Mouse (Mus musculus): Measurements from ENCODE around the gene Taf12. TPM values are rescaled to one million over a fixed set of nuclear protein-coding genes. Genes with fewer than 3 reads are reported as not detected.
A peak's percentile ranks its signal among the peaks of the same experiment; 100 is the strongest.

The Taf12 gene
- total RNA-seq, 2 experiments from 2014 or later, result 22.1 to 24.4 TPM

DNA sequence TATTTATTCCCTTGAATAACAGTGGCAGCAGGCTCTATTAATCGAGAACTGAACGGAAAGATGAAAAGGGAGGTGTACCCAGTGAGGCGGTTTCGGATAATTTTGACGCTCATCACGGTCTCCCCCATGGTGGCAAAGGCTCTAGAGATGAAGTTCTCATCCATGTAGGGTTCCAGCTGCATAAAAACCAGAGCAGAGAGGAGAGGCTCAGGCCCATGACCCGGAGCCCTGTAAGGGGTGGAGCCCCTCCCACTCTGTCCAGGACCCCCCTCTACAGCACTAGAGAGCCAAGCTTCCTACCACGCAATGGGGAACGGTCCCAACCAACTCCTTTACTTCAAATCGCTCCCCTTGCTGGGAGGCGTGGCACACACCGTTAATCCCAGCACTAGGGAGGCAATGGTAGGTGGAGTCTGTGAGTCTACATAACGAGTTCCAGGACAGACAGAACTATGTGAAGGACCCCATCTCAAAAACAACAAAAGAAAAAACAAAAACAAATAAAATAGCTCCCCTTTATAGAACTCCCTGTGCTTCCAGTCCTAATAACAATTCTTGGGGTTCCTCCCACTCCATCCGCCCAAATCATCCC is 54.3 kb downstream of the Taf12 start:
- no peak for DNase-seq (ENCODE audit: extremely low spot score in 1 of 2, low spot score in 2 of 2)
- peak overlapping the region; percentile 82 for H3K4me3 ChIP-seq
- no peak overlapping the region; the same call in 1 of the 2 replicates for H3K27ac ChIP-seq
- intact Hi-C loops (cut with DNase I), result loop anchor here (2.0 kb wide), 1 partner anchor 20 kb away; no protein-coding TSS in a partner anchor
- TF ChIP-seq CTCF (IDR thresholded peaks at IDR 0.05), result no peak

DNA sequence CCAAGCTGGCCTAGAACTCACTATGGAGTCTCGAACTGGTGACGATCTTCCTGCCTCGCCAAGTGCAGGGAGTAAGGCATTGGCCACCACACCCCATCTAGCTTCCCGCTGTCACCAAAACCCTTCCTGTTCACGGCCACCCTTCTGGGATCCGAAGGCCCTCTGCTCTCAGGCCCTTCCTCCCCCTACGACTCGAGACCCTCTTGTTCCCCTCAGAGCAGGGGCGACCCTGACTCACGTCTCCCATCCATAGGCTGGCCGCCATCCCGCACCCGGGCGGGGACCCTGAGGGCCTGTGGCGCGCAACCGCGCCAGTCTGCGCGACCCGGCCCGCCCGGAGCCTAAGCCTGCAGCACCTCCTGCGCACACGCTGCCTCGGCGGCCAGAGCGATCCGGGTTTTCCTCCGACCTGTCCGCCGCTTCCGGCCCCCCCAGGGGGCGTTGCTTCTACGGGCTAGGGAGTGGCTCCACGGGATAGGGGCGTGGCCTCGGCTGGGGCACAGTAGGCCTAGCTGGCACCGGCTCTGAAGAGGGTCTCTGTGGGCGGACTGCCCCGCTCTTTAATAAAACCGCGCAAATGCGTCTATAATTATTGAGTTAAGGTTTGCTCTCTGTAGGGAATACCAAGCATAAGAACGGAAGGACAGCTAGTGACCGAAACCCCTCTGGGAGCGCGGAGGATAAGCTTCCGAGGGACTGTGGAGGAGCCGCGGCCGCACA is 55.1 kb downstream of the Taf12 start, which contains the start of gene Trnau1ap:
TSS of gene Trnau1ap (minus strand) at position 424 of the 720 bp plus-strand sequence.
- peak within 1 kb of the TSS; percentile 82 for H3K4me3 ChIP-seq
- peak within 1 kb of the TSS; percentile 84 for H3K27ac ChIP-seq
- peak; percentile 18 for TF ChIP-seq CTCF (IDR thresholded peaks at IDR 0.05)
- intact Hi-C loops (cut with DNase I), result loop anchor here (2.0 kb wide), 1 partner anchor 20 kb away; no protein-coding TSS in a partner anchor
- DNase-seq (ENCODE audit: extremely low spot score in 1 of 2, low spot score in 2 of 2), result peak; percentile 84 to 86

- Histone ChIP-seq H3K4me3 (peak overlapping the region; percentile 82), H3K27ac (peak overlapping the region; percentile 84)
- intact Hi-C loops (cut with DNase I), result loop anchor here (2.0 kb wide), 1 partner anchor 21 kb away; no protein-coding TSS in a partner anchor
- no peak for TF ChIP-seq CTCF (IDR thresholded peaks at IDR 0.05)
- no peak for DNase-seq (ENCODE audit: extremely low spot score in 1 of 2, low spot score in 2 of 2)
Measured at GRCm38 (mm10) chr4:132329835-132330354, 55.7 kb downstream of the Taf12 start.

DNA sequence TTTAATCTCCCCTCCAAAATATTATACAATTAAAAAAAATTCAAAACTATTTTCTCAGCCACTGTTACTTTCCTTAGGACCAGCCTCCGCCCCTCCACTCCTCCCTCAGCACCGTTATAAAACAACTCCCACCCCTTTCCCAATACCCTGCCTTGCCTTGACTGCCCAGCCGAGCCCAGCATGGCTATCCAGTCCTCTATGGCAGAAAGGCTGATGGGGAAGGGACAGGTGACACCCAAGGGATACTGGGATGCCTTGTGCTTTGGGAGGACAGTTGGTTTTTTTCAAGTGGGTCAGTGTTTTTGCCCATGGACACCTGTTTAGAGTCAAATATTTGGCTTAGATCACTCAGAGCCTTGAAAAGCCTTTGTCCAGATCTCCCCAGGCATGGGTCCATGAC is 57.8 kb downstream of the Taf12 start:
- TF ChIP-seq CTCF (IDR thresholded peaks at IDR 0.05), result no peak
- intact Hi-C loops (cut with DNase I), result no loop called here
- Histone ChIP-seq H3K27ac (no peak overlapping the region), H3K4me3 (no peak overlapping the region)
- DNase-seq (ENCODE audit: extremely low spot score in 1 of 2, low spot score in 2 of 2), result no peak

- TF ChIP-seq CTCF (IDR thresholded peaks at IDR 0.05), result no peak
- intact Hi-C loops (cut with DNase I), result no loop called here
Measured at GRCm38 (mm10) chr4:132332880-132333279, 58.7 kb downstream of the Taf12 start.

DNA sequence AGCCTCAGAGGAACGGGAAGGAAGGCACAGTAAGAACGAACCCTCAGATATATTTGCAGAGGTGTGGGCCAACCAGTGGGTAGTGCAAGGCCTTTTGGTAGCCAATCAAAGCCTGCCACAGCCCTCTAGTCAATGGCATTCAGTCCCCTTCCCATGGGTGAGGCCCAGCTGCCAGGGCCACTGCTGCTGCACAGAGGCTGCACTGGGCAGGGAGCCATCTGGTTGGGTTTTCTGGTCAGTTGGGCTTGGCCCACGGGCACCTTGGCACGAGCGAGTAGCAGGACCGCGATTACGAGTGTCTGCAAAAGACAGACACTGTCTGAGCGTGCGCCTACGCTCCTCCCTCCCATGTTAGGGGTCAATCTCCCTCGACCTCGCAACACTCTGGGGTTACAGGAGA is 64.8 kb downstream of the Taf12 start:
- H3K27ac ChIP-seq, result no peak overlapping the region
- no peak for TF ChIP-seq CTCF (IDR thresholded peaks at IDR 0.05)
- H3K4me3 ChIP-seq, result no peak overlapping the region
- peak in 1 of 2 experiments; percentile 24 for DNase-seq (ENCODE audit: extremely low spot score in 1 of 2, low spot score in 2 of 2)
- intact Hi-C loops (cut with DNase I), result no loop called here

More at GRCm38 (mm10) chr4:132332880-132333279, 58.7 kb downstream of the Taf12 start:
- no peak overlapping the region for H3K27ac ChIP-seq
- DNase-seq (ENCODE audit: extremely low spot score in 1 of 2, low spot score in 2 of 2), result no peak
- no peak overlapping the region for H3K4me3 ChIP-seq

GRCm38 (mm10) chr4:132341451-132341850 is 67.3 kb downstream of the Taf12 start:
- H3K4me3 ChIP-seq, result no peak overlapping the region
- TF ChIP-seq CTCF (IDR thresholded peaks at IDR 0.05), result no peak
- intact Hi-C loops (cut with DNase I), result loop anchor here (10.0 kb wide), 1 partner anchor 247 kb away; no protein-coding TSS in a partner anchor
- DNase-seq (ENCODE audit: extremely low spot score in 1 of 2, low spot score in 2 of 2), result no peak
- no peak overlapping the region for H3K27ac ChIP-seq

- peak in 1 of 2 experiments; percentile 15 for DNase-seq (ENCODE audit: extremely low spot score in 1 of 2, low spot score in 2 of 2)
- H3K27ac ChIP-seq, result no peak overlapping the region
- intact Hi-C loops (cut with DNase I), result loop anchor here (5.0 to 10.0 kb wide), 2 partner anchors 52 to 250 kb away; no protein-coding TSS in a partner anchor
- no peak for TF ChIP-seq CTCF (IDR thresholded peaks at IDR 0.05)
- peak overlapping the region; percentile 69 for H3K4me3 ChIP-seq
Measured at GRCm38 (mm10) chr4:132344403-132345134, 70.4 kb downstream of the Taf12 start.

Other genes with a start within 250 kb of the Taf12 start
- gene Gm10300, start 199.7 kb upstream of the Taf12 start, total RNA-seq (2021), result not detected
- gene Epb41, start 199.1 kb upstream of the Taf12 start, total RNA-seq (2021), result 10 to 100 TPM; 40.7 to 41.7 TPM
- 10 to 100 TPM; 17.9 to 21.1 TPM for gene Oprd1, start 129.9 kb upstream of the Taf12 start, total RNA-seq (2021)
- gene Ythdf2, start 62.1 kb upstream of the Taf12 start, total RNA-seq (2021), result 10 to 100 TPM; 41.4 to 44.3 TPM
- 10 to 100 TPM; 22.1 to 26.1 TPM for gene Gmeb1, start 12.8 kb upstream of the Taf12 start, total RNA-seq (2021)
- gene Rab42, start 29.0 kb downstream of the Taf12 start, total RNA-seq (2021), result 1 to 10 TPM; 1.6 to 2.6 TPM
- 10 to 100 TPM; 22.4 to 24.9 TPM for gene Trnau1ap, start 55.2 kb downstream of the Taf12 start, total RNA-seq (2021)
- gene Rcc1, start 79.2 kb downstream of the Taf12 start, total RNA-seq (2021), result 10 to 100 TPM; 13.0 to 14.3 TPM
- gene Phactr4, start 148.1 kb downstream of the Taf12 start, total RNA-seq (2021), result 1 to 10 TPM; 9.1 to 9.8 TPM
- gene Med18, start 189.5 kb downstream of the Taf12 start, total RNA-seq (2021), result 10 to 100 TPM in 1 of 2 experiments, 1 to 10 TPM in 1; 8.8 to 10.1 TPM
- gene Sesn2, start 236.1 kb downstream of the Taf12 start, total RNA-seq (2021), result 10 to 100 TPM; 10.4 to 10.7 TPM

All from left cerebral cortex, adult 2 months (tissue).